Comparison of ENCODE assay signal across 24 mouse cellular contexts in the genomic region with DNA sequence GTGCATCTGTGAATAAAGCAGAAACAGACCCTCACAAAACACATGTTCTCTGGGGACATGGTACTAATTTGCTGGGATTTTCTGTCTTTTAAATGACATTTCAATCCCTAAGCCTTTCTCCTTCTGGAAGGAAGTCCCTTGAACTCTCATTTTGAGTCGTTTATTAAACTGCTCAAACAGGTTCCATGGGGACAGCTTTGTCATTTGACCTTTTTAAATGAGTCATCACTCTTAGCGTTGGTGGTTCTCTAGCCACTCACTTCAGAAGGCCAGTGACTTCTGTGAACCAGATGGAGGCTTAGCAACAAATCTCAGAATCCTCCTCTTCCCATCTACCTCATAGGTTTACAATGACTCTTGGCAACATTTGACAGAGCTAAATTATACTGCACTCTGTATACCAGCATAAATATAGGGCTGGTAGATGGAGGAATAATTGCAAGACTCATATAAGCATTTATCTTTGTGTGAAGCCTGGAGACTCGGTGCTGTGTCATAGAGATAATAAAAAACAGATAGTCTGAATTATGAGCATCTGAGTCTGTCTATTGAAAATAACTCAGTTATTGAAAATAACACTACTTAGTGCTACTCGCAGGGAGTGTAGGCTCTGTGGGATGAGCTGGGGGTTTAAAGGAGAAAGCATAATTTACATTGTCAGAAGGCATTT.
DNase-seq lines count a peak whose midpoint lies in the region; ATAC-seq and TF ChIP-seq lines count a peak whose summit lies in the region.
"Had no signal": no experiment of that assay in that cellular context is flagged by ENCODE, and none has a peak within 500 bp of the region (broad histone marks: within the 10 kb centered on the region; RNA-seq: fewer than 3 reads in every experiment).

No protein-coding gene starts in this region.

- H3K27me3 ChIP-seq in embryonic facial prominence, embryonic 14.5 days (replicated peaks; ENCODE audit: control insufficient read depth, insufficient read depth, low read length) = no peaks in the 10 kb centered on the region
- H3K27me3 ChIP-seq in embryonic facial prominence, embryonic 10.5 days (replicated peaks; ENCODE audit: low read depth, poor library complexity, severe bottlenecking) = no peaks in the 10 kb centered on the region
- no peaks in the 10 kb centered on the region for H3K27me3 ChIP-seq in forebrain, postnatal 0 days (ENCODE audit: insufficient read depth, low read length)
- H3K27me3 ChIP-seq: embryonic facial prominence, embryonic 13.5 days; hindbrain, embryonic 13.5 days; neural tube, embryonic 15.5 days had no signal

- peak; percentile 7 for DNase-seq in embryonic facial prominence, embryonic 14.5 days (ENCODE audit: low spot score)
- DNase-seq in embryonic facial prominence, embryonic 10.5 days (ENCODE audit: low spot score) = no peak
- DNase-seq in brain, adult 2 months (ENCODE audit: low read depth, low spot score) = peak; percentile 45
- peak; percentile 28 for DNase-seq in mesoderm, embryonic 11.5 days (ENCODE audit: low read depth, low spot score)
- no peak for DNase-seq in yolk sac, embryonic 10.5 days (ENCODE audit: low spot score)
- DNase-seq in forebrain, postnatal 0 days = no peak
- DNase-seq: cerebellum, adult 8-10 months; cerebellum, postnatal 36 days; gastrocnemius, postnatal 36 days; heart, adult 2 months; kidney, adult 18-20 months; liver; lung, adult 2 months; right cerebral cortex, adult 18-20 months; thymus, adult 18-20 months; thymus, postnatal 36 days had no signal

- TF ChIP-seq CTCF in forebrain, postnatal 0 days (IDR thresholded peaks at IDR 0.05; ENCODE audit: low read depth) = no peak

- H3K36me3 ChIP-seq in embryonic facial prominence, embryonic 14.5 days (ENCODE audit: control insufficient read depth, insufficient read depth, low read length) = no peaks in the 10 kb centered on the region
- no peaks in the 10 kb centered on the region for H3K36me3 ChIP-seq in embryonic facial prominence, embryonic 10.5 days (replicated peaks)
- H3K36me3 ChIP-seq in forebrain, postnatal 0 days (ENCODE audit: insufficient read depth) = no peaks in the 10 kb centered on the region
- H3K36me3 ChIP-seq: embryonic facial prominence, embryonic 13.5 days; forebrain, embryonic 10.5 days; hindbrain, embryonic 13.5 days; limb, embryonic 10.5 days; midbrain, embryonic 10.5 days; neural tube, embryonic 15.5 days had no signal

- WGBS in embryonic facial prominence, embryonic 14.5 days = 38% methylated on average over 4 of the region's 4 CpGs
- WGBS in embryonic facial prominence, embryonic 10.5 days = 64% methylated on average over 4 of the region's 4 CpGs
- WGBS in forebrain, postnatal 0 days = 70% methylated on average over 4 of the region's 4 CpGs

- no peaks in the 10 kb centered on the region for H3K4me1 ChIP-seq in embryonic facial prominence, embryonic 14.5 days (ENCODE audit: control insufficient read depth, insufficient read depth, low read length)
- no peaks in the 10 kb centered on the region for H3K4me1 ChIP-seq in embryonic facial prominence, embryonic 10.5 days
- no peaks in the 10 kb centered on the region for H3K4me1 ChIP-seq in forebrain, postnatal 0 days (ENCODE audit: insufficient read depth)
- H3K4me1 ChIP-seq: embryonic facial prominence, embryonic 13.5 days; forebrain, embryonic 10.5 days; hindbrain, embryonic 13.5 days; limb, embryonic 10.5 days; midbrain, embryonic 10.5 days had no signal

- ATAC-seq in embryonic facial prominence, embryonic 14.5 days (ENCODE audit: low read depth) = no peak
- ATAC-seq in erythroid progenitor cell, adult 5-6 weeks (replicated peaks; ENCODE audit: low FRiP score, poor library complexity, severe bottlenecking) = peak; percentile 87
- ATAC-seq in forebrain, postnatal 0 days = no peak
- ATAC-seq: forebrain, embryonic 16.5 days had no signal

- H3K4me2 ChIP-seq in embryonic facial prominence, embryonic 14.5 days (ENCODE audit: low read depth, low read length) = no peak overlapping the region
- H3K4me2 ChIP-seq in forebrain, postnatal 0 days (ENCODE audit: low read depth) = no peak overlapping the region
- H3K4me2 ChIP-seq: embryonic facial prominence, embryonic 13.5 days; hindbrain, embryonic 13.5 days; neural tube, embryonic 15.5 days had no signal

- H3K4me3 ChIP-seq in embryonic facial prominence, embryonic 14.5 days (ENCODE audit: low read depth, low read length) = no peak overlapping the region
- no peak overlapping the region for H3K4me3 ChIP-seq in embryonic facial prominence, embryonic 10.5 days
- H3K4me3 ChIP-seq in forebrain, postnatal 0 days (ENCODE audit: low read depth, low read length) = no peak overlapping the region
- H3K4me3 ChIP-seq: embryonic facial prominence, embryonic 13.5 days; forebrain, embryonic 10.5 days; heart, adult 2 months; hindbrain, embryonic 13.5 days; limb, embryonic 10.5 days; midbrain, embryonic 10.5 days; neural tube, embryonic 15.5 days had no signal

- H3K9ac ChIP-seq in embryonic facial prominence, embryonic 14.5 days (ENCODE audit: low read depth, low read length) = no peak overlapping the region
- no peak overlapping the region for H3K9ac ChIP-seq in forebrain, postnatal 0 days
- H3K9ac ChIP-seq: embryonic facial prominence, embryonic 13.5 days; hindbrain, embryonic 13.5 days; neural tube, embryonic 15.5 days had no signal

- H3K27ac ChIP-seq in embryonic facial prominence, embryonic 14.5 days (replicated peaks; ENCODE audit: low read depth, low read length) = no peak overlapping the region
- no peak overlapping the region for H3K27ac ChIP-seq in embryonic facial prominence, embryonic 10.5 days (replicated peaks)
- no peak overlapping the region for H3K27ac ChIP-seq in forebrain, postnatal 0 days (ENCODE audit: low read depth, low read length)
- H3K27ac ChIP-seq: embryonic facial prominence, embryonic 13.5 days; forebrain, embryonic 10.5 days; heart, adult 2 months; hindbrain, embryonic 13.5 days; limb, embryonic 10.5 days; midbrain, embryonic 10.5 days; neural tube, embryonic 15.5 days had no signal

- no peaks in the 10 kb centered on the region for H3K9me3 ChIP-seq in embryonic facial prominence, embryonic 14.5 days (ENCODE audit: control insufficient read depth, low read length)
- H3K9me3 ChIP-seq in embryonic facial prominence, embryonic 10.5 days = no peaks in the 10 kb centered on the region
- no peaks in the 10 kb centered on the region for H3K9me3 ChIP-seq in forebrain, postnatal 0 days (ENCODE audit: low read length)
- H3K9me3 ChIP-seq: embryonic facial prominence, embryonic 13.5 days; forebrain, embryonic 10.5 days; hindbrain, embryonic 13.5 days; limb, embryonic 10.5 days; midbrain, embryonic 10.5 days; neural tube, embryonic 15.5 days had no signal

Comparison
In these comparisons a context has a peak if more than half of its experiments do, and no peak if none do; other contexts are left out.
1. DNase-seq: peak in embryonic facial prominence, embryonic 14.5 days (single experiment), brain, adult 2 months (single experiment) and mesoderm, embryonic 11.5 days (single experiment); none in embryonic facial prominence, embryonic 10.5 days (single experiment), yolk sac, embryonic 10.5 days (single experiment) and forebrain, postnatal 0 days (single experiment).